Mouse (Mus musculus) stomach, embryonic 16.5 days (tissue): ENCODE measurements around the gene Abcb8. TPM values are rescaled to one million over a fixed set of nuclear protein-coding genes. Genes with fewer than 3 reads are reported as not detected.
A peak's percentile ranks its signal among the peaks of the same experiment; 100 is the strongest.

Experiments used
- ATAC-seq: fragments of 200-750 bp; cut with Nextera tagmentation; 2 replicates; pipeline ENCODE4 v1.8.0; 2017; ENCODE audit warnings: moderate number of reproducible peaks, moderate TSS enrichment; ENCODE audit not compliant: insufficient read depth, low FRiP score
- H3K27ac ChIP-seq: fragments of 300-500 bp; sonication (generic); 2 replicates; pipeline ENCODE4 v1.5.1; 2014; ENCODE audit warnings: low read length
- H3K27me3 ChIP-seq: fragments of 300-500 bp; sonication (generic); 2 replicates; pipeline ENCODE4 v1.6.1; 2014; ENCODE audit warnings: low read length, control low read depth, mixed read lengths; ENCODE audit not compliant: control insufficient read depth, insufficient read depth
- H3K36me3 ChIP-seq: fragments of 300-500 bp; sonication (generic); 2 replicates; pipeline ENCODE4 v1.6.1; 2014; ENCODE audit warnings: low read length; ENCODE audit not compliant: control insufficient read depth, insufficient read depth
- H3K4me1 ChIP-seq: fragments of 300-500 bp; sonication (generic); 2 replicates; pipeline ENCODE4 v1.6.1; 2014; ENCODE audit warnings: low read length, control low read depth, mixed read lengths; ENCODE audit not compliant: control insufficient read depth, insufficient read depth
- H3K4me2 ChIP-seq: fragments of 300-500 bp; sonication (generic); 2 replicates; pipeline ENCODE4 v1.6.1; 2014; ENCODE audit warnings: low read depth, low read length, mixed read lengths
- H3K4me3 ChIP-seq: fragments of 300-500 bp; sonication (generic); replicated peaks from 2 replicates; pipeline ENCODE4 v1.5.1; 2014; ENCODE audit warnings: mild to moderate bottlenecking, low read length
- H3K9ac ChIP-seq: fragments of 300-500 bp; sonication (generic); 2 replicates; pipeline ENCODE4 v1.6.1; 2014; ENCODE audit warnings: low read length
- H3K9me3 ChIP-seq: fragments of 300-500 bp; sonication (generic); replicated peaks from 2 replicates; pipeline ENCODE4 v1.6.1; 2016; ENCODE audit warnings: low read length, control low read depth; ENCODE audit not compliant: control insufficient read depth
- WGBS: fragments of 180-500 bp; shearing (Covaris S2); extraction: QIAGEN DNeasy Blood & Tissue Kit; methylation state at CpG from one replicate; pipeline ENCODE4 v1.1.7; 2014; 5-methylcytosine and 5-hydroxymethylcytosine counted together
- polyA plus RNA-seq: library from polyadenylated mRNA; unstranded; fragments of >200 nt; fragmentation: Nextera tagmentation; extraction: Ambion mirVana; gene quantifications from 2 replicates; pipeline ENCODE4 v1.2.1, GENCODE M21; 2015

The Abcb8 gene
- polyA plus RNA-seq, 1 experiment from 2014 or later = 48.4 TPM

DNA sequence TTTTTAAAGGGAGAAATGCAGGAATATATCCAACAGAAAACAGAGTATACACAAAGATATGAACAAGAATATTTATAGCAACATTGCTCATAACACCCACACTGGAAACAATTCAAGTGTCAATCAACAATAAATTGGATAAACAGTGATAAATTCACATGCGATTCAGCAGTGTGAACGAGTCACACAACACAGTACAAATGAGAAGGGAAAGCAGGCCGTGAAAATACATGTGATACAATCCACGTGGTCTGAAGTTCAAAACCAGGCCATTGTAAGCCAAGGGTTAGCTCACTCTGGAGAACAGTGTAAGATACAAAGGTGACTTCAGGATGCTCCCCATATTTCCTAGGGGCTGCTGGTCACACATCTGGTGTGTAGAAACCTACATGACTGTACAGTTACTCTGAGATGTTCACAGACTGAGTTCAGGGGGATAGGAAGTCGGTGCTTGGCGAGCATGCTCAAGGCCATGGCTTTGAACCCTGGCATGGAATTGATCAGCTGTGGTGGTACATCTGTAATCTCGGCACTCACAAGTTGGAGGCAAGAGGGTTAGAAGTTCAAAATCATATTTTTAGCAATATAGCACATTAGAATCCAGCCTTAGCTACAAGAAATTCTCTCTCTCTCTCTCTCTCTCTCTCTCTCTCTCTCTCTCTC is 18.7 kb upstream of the Abcb8 start:
- Histone ChIP-seq H3K36me3 (no peaks in the 10 kb centered on the region), H3K4me3 (no peak overlapping the region), H3K4me1 (peaks cover 8% of the 10 kb centered on the region), H3K9me3 (no peaks in the 10 kb centered on the region), H3K27me3 (peaks cover 9% of the 10 kb centered on the region; the same call in 1 of the 2 replicates), H3K27ac (no peak overlapping the region), H3K9ac (no peak overlapping the region), H3K4me2 (no peak overlapping the region)
- ATAC-seq = no peak
- 50% methylated on average over 7 of the region's 7 CpGs for WGBS

DNA sequence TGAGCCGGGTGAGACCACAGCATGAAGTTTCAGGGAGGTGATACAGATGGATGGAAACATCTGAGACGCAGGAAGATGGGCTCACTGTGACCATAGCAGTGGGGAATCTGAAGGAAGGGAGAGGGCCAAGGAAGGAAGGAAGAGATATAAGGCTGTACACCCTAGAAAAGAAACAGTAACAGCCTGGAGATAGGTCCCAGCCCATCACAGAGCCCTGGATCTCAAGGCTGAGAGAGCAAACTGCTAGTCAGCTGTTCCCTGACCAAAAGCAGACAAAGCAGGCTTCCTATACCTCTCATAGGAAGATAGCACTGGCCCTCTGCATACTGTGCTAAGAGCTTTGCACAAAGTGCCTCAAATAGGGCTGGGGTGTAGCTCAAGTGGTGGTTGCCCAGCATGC is 14.8 kb upstream of the Abcb8 start:
- Histone ChIP-seq H3K9ac (no peak overlapping the region), H3K27ac (no peak overlapping the region), H3K4me3 (no peak overlapping the region), H3K9me3 (no peaks in the 10 kb centered on the region), H3K27me3 (peaks cover 9% of the 10 kb centered on the region; the same call in 1 of the 2 replicates), H3K4me1 (peaks cover 13% of the 10 kb centered on the region), H3K36me3 (no peaks in the 10 kb centered on the region), H3K4me2 (no peak overlapping the region)
- no peak for ATAC-seq
- 77% methylated on average over 2 of the region's 2 CpGs for WGBS

DNA sequence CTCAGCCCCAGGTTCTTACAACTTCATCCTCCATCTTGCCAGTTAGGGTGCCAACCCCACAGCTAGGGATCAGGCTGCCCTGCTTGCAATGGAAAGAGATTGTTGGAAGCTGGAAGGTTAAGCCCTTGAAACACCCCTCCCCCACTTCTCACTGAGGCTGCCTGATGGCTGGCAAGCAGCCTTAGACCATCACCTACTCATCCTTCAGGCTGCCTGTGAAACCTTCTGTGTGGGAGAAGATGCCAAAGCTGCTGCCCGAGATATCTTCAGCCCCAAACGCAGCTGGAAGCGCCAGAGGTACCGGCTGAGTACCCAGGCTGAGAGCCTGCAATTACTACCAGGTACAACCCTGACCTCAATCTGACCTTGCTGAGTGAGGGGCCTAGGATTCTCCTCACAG is 14.0 kb upstream of the Abcb8 start:
- peaks cover 9% of the 10 kb centered on the region; the same call in 1 of the 2 replicates for H3K27me3 ChIP-seq
- ATAC-seq = no peak
- H3K4me2 ChIP-seq = no peak overlapping the region
- H3K4me3 ChIP-seq = no peak overlapping the region
- no peak overlapping the region for H3K9ac ChIP-seq
- no peaks in the 10 kb centered on the region for H3K9me3 ChIP-seq
- WGBS = 62% methylated on average over 4 of the region's 4 CpGs
- no peak overlapping the region for H3K27ac ChIP-seq
- H3K4me1 ChIP-seq = peaks cover 14% of the 10 kb centered on the region
- no peaks in the 10 kb centered on the region for H3K36me3 ChIP-seq

DNA sequence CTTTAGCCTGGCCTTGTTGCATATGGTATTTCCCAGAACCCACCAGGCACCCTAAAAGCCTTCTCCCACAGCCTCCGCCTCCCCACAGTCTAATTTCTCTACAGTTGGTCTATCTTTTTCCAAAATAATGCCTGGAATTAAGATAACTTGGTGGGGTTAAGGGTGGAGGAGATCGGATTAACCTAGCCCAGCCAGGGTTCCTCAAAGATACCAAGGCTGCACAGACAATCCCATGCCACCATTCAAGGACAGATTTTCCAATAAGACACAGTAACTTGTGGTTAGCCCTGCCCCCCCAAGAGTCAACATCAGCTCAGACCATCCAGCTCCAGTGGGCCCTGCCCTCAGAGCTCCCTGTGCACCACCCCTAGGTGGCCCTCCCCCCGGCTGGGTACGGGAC is 13.0 kb upstream of the Abcb8 start:
- Histone ChIP-seq H3K27me3 (peaks cover 9% of the 10 kb centered on the region), H3K9me3 (no peaks in the 10 kb centered on the region), H3K36me3 (no peaks in the 10 kb centered on the region), H3K4me2 (no peak overlapping the region), H3K9ac (no peak overlapping the region), H3K4me1 (peaks cover 10% of the 10 kb centered on the region), H3K27ac (no peak overlapping the region), H3K4me3 (no peak overlapping the region)
- 86% methylated on average over 4 of the region's 4 CpGs for WGBS
- no peak for ATAC-seq

DNA sequence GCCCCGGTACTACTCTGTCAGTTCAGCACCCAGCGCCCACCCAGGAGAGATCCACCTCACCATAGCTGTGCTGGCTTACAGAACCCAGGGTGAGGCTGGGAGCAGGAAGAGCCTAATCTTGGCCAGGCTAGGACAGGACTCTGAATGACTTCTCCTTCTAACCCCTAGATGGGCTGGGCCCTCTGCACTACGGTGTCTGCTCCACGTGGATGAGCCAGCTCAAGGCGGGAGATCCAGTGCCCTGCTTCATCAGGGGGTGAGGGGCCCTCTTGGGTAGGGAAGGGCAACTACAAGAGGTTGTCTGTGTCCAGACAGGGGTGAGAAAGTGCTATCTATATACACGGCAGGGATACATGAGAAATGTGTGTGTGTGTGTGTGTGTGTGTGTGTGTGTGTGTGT is 12.0 kb upstream of the Abcb8 start:
- Histone ChIP-seq H3K9ac (no peak overlapping the region), H3K9me3 (no peaks in the 10 kb centered on the region), H3K27ac (no peak overlapping the region), H3K4me1 (peaks cover 10% of the 10 kb centered on the region), H3K27me3 (peaks cover 14% of the 10 kb centered on the region), H3K4me3 (no peak overlapping the region), H3K36me3 (no peaks in the 10 kb centered on the region), H3K4me2 (no peak overlapping the region)
- no peak for ATAC-seq
- WGBS = 73% methylated on average over 6 of the region's 6 CpGs

DNA sequence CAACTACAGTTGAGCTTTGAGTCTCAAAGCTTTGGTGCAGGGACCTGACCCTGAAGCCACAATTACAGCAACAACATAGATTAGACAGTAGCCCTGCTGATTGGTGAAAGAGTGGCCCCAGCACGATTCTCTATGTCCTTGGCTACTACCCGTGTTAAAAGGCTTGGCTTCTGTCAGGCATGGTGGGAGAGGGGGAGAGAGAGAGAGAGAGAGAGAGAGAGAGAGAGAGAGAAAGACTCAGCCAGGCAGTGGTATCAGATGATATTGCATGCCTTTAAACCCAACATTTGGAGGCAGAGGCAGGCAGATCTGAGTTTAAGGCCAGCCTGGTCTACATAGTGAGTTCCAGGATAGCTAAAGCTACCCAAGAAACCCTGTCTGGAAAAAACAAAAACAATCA is 11.5 kb upstream of the Abcb8 start:
- H3K9me3 ChIP-seq = no peaks in the 10 kb centered on the region
- no peak overlapping the region for H3K4me3 ChIP-seq
- H3K4me2 ChIP-seq = no peak overlapping the region
- no peak overlapping the region for H3K27ac ChIP-seq
- no peak overlapping the region for H3K9ac ChIP-seq
- WGBS = 58% methylated on average over 2 of the region's 2 CpGs
- no peak for ATAC-seq
- H3K4me1 ChIP-seq = peaks cover 15% of the 10 kb centered on the region
- H3K27me3 ChIP-seq = peaks cover 18% of the 10 kb centered on the region
- no peaks in the 10 kb centered on the region for H3K36me3 ChIP-seq

DNA sequence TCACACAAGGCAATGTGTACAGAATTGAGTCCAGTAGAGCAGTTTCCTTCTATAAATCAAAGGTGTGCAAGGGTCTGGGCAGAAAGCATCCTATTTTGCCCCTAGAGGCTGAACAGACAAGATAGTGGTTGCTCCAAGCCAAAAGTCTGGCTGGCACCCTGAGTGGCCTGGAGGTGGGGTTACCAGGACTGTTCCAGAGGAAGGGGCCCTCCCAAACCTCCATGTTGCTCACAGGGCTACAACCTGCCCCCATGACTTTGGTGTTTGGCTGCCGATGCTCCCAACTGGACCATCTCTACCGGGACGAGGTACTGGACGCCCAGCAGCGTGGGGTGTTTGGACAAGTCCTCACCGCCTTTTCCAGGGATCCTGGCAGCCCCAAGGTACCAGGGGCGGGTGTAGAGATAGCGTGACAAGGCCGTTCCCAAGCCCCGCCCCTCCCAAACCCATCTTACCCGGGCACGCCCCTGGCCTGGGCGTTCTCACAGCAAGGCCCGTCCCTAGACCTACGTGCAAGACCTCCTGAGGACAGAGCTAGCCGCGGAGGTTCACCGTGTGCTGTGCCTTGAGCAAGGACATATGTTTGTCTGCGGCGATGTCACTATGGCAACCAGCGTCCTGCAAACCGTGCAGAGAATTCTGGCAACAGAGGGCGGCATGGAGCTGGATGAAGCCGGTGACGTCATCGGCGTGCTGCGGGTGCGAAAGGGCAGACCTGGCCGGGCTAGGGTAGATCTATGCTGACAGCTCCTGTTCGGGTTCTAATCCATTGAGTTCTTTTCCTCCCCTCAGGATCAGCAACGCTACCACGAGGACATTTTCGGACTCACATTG is 10.2 kb upstream of the Abcb8 start:
- H3K27me3 ChIP-seq = peaks cover 22% of the 10 kb centered on the region
- H3K4me1 ChIP-seq = peaks cover 26% of the 10 kb centered on the region
- H3K4me2 ChIP-seq = peak overlapping the region; percentile 61
- 1% methylated on average over 34 of the region's 34 CpGs for WGBS
- peak overlapping the region; percentile 61 for H3K9ac ChIP-seq
- peak overlapping the region; percentile 49 for H3K4me3 ChIP-seq
- no peaks in the 10 kb centered on the region for H3K36me3 ChIP-seq
- no peaks in the 10 kb centered on the region for H3K9me3 ChIP-seq
- peak overlapping the region; percentile 2 for H3K27ac ChIP-seq
- ATAC-seq = peak; percentile 90

DNA sequence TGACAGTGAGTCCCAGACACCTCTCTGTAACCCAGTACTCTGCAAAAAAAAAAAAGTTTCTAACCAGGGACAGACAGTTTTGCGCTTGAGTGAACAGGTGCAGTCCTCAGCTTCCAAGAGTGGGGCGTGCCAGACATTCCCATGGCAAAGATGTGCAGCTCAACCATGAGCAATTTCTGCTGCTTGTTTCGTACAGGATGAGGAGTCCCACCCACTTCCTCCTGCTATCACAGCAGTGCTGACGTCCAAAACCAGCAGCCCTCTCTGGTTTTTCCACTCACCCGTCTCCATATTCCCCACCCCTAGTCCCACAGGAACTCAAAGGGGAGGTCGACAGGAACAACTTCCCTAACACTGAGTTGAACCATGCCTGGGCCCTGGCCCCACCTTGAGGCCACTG is 9.1 kb upstream of the Abcb8 start:
- Histone ChIP-seq H3K27me3 (peaks cover 20% of the 10 kb centered on the region), H3K9ac (no peak overlapping the region), H3K9me3 (no peaks in the 10 kb centered on the region), H3K4me1 (peaks cover 26% of the 10 kb centered on the region), H3K27ac (no peak overlapping the region), H3K4me3 (no peak overlapping the region), H3K4me2 (no peak overlapping the region), H3K36me3 (no peaks in the 10 kb centered on the region)
- ATAC-seq = no peak
- 63% methylated on average over 6 of the region's 6 CpGs for WGBS

DNA sequence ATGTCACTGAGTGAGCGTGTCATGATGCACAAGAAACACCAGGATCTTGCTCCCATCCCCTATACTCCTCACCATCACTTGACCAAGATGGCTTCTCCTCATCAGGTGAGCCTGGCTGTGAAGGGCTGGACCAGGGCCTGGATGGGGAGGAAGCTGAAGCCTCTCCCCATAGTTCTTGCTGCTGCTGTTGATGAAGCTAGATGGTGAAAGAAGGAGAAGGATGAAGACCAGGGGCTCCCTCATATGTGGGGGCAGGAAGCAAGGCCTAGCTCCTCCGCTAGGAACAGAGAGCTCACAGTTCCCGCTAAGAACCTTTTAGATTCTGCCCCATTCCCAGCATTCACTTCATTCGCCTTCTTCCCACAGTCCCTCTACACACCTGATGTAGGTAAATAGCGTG is 8.1 kb upstream of the Abcb8 start:
- H3K4me1 ChIP-seq = peaks cover 26% of the 10 kb centered on the region
- no peak overlapping the region for H3K4me2 ChIP-seq
- H3K27ac ChIP-seq = no peak overlapping the region
- ATAC-seq = no peak
- WGBS = 95% methylated on average over 5 of the region's 5 CpGs
- H3K27me3 ChIP-seq = peaks cover 18% of the 10 kb centered on the region; the same call in 1 of the 2 replicates
- no peak overlapping the region for H3K4me3 ChIP-seq
- H3K9ac ChIP-seq = no peak overlapping the region
- no peaks in the 10 kb centered on the region for H3K36me3 ChIP-seq
- H3K9me3 ChIP-seq = no peaks in the 10 kb centered on the region
